In the genomic region with DNA sequence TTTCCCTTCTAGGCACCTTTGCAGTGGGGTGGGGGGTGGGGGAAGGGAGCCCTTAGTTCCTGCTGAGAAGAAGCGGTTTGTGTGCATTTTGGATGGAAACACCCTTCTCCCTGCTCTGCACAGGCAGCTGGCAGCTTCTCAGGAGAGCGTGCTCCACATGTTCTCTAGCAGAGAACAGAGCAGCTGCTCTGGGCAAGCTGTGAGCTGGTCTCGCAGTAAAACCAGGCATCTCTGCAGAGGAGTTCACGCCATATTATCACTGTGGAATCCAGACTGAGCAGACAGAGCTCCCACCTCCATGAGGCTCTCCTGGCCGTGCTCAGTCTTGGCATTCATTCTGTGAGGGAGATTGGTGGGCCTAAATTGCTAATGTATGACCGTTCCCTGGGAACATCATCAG, we compare ENCODE assay signal across 13 mouse cellular contexts. TPM values are rescaled to one million over a fixed set of nuclear protein-coding genes. Genes with fewer than 3 reads are reported as not detected.
A peak's percentile ranks its signal among the peaks of the same experiment; 100 is the strongest.
DNase-seq lines count a peak whose midpoint lies in the region; ATAC-seq and TF ChIP-seq lines count a peak whose summit lies in the region.
"Had no signal": no experiment of that assay in that cellular context is flagged by ENCODE, and none has a peak within 500 bp of the region (broad histone marks: within the 10 kb centered on the region; RNA-seq: fewer than 3 reads in every experiment).

No protein-coding gene starts in this region.

- no peak overlapping the region for H3K4me2 ChIP-seq in lung, postnatal 0 days (replicated peaks; ENCODE audit: low read depth, low read length)
- H3K4me2 ChIP-seq: heart, embryonic 11.5 days had no signal

- no peaks in the 10 kb centered on the region for H3K4me1 ChIP-seq in lung, postnatal 0 days (ENCODE audit: insufficient read depth, low read depth, low read length)

- no peak overlapping the region for H3K4me3 ChIP-seq in lung, postnatal 0 days (ENCODE audit: low read depth, low read length)

- H3K36me3 ChIP-seq in lung, postnatal 0 days (ENCODE audit: insufficient read depth, low read length), result no peaks in the 10 kb centered on the region
- H3K36me3 ChIP-seq: G1E had no signal

- no peak overlapping the region for H3K9ac ChIP-seq in lung, postnatal 0 days (replicated peaks; ENCODE audit: low read depth)

- no peak for TF ChIP-seq CTCF in lung, postnatal 0 days (IDR thresholded peaks at IDR 0.05)

- H3K27me3 ChIP-seq in lung, postnatal 0 days (replicated peaks; ENCODE audit: insufficient read depth, low read length), result no peaks in the 10 kb centered on the region

- no peaks in the 10 kb centered on the region for H3K9me3 ChIP-seq in lung, postnatal 0 days (ENCODE audit: low read length)
- H3K9me3 ChIP-seq: G1E had no signal

- ATAC-seq in inflammation-experienced regulatory T-cells, adult 6 months, result no peak
- no peak for ATAC-seq in lung, postnatal 0 days

- peak; percentile 53 to 67 for DNase-seq in cerebellum, postnatal 10 days
- DNase-seq in cerebellum, adult 11-12 months, result no peak
- peak; percentile 46 for DNase-seq in layer of hippocampus, adult 11-12 months (ENCODE audit: low spot score)
- no peak for DNase-seq in layer of hippocampus, adult 9-10 months (ENCODE audit: low spot score)
- peak; percentile 46 to 49 for DNase-seq in layer of hippocampus, postnatal 10 days (ENCODE audit: low spot score in 2 of 2)
- peak; percentile 63 to 69 for DNase-seq in right cerebral cortex, postnatal 10 days (ENCODE audit: low spot score in 2 of 2)
- DNase-seq in lung, postnatal 0 days (ENCODE audit: low spot score), result no peak
- DNase-seq: embryo, embryonic 11 days; kidney, adult 2 months; lung, postnatal 14 days had no signal

- no peak for TF ChIP-seq EP300 in lung, postnatal 0 days (IDR thresholded peaks at IDR 0.05)

- 76% methylated on average over 6 of the region's 6 CpGs for WGBS in lung, postnatal 0 days

- H3K27ac ChIP-seq in lung, postnatal 0 days (ENCODE audit: low read length), result no peak overlapping the region

RNA-seq across cellular contexts. Expression of a gene that starts 12.0 kb away (rescaled TPM):
- total RNA-seq in layer of hippocampus, postnatal 10 days (2021), result 10 to 100 TPM; 34.4 to 35.7 TPM
- polyA plus RNA-seq in inflammation-experienced regulatory T-cells, adult 6 months (2017; shearing (Covaris generic)), result 100 to 1,000 TPM in 2 of 3 experiments, 10 to 100 TPM in 1; 90.3 to 168 (median 160) TPM
- 37.3 and 44.8 TPM in 2 replicates for polyA plus RNA-seq in lung, postnatal 0 days (2015; fragmentation: Nextera tagmentation; extraction: Ambion mirVana)

Comparison
In these comparisons a context has a peak if more than half of its experiments do, and no peak if none do; other contexts are left out.
1. DNase-seq: peak in cerebellum, postnatal 10 days (2 of 2), layer of hippocampus, adult 11-12 months (single experiment), layer of hippocampus, postnatal 10 days (2 of 2) and right cerebral cortex, postnatal 10 days (2 of 2); none in cerebellum, adult 11-12 months (single experiment), layer of hippocampus, adult 9-10 months (single experiment) and lung, postnatal 0 days (single experiment).